Mouse (Mus musculus) neural tube, embryonic 11.5 days (tissue): Measurements from ENCODE around the gene Hnrnpab. TPM values are rescaled to one million over a fixed set of nuclear protein-coding genes. Genes with fewer than 3 reads are reported as not detected.

Experiments used
- ATAC-seq: fragments of 200-750 bp; cut with Nextera tagmentation; 2 replicates; pipeline ENCODE4 v1.8.0; 2017; ENCODE audit warnings: moderate number of reproducible peaks, mild to moderate bottlenecking, moderate TSS enrichment, moderate library complexity; ENCODE audit not compliant: insufficient read depth, low FRiP score, low TSS enrichment
- DNase-seq: peaks from one replicate; pipeline ENCODE4 v3.0.0-alpha.2; 2015; ENCODE audit warnings: low spot score
- H3K27ac ChIP-seq: fragments of 300-500 bp; sonication (generic); 2 replicates; pipeline ENCODE4 v1.5.1; 2014; ENCODE audit warnings: low read depth, mild to moderate bottlenecking, low read length
- H3K27me3 ChIP-seq: fragments of 300-500 bp; sonication (generic); 2 replicates; pipeline ENCODE4 v1.6.1; 2014; ENCODE audit warnings: mild to moderate bottlenecking, low read length, mixed read lengths; ENCODE audit not compliant: control insufficient read depth, insufficient read depth
- H3K36me3 ChIP-seq: fragments of 300-500 bp; sonication (generic); 2 replicates; pipeline ENCODE4 v1.6.1; 2014; ENCODE audit warnings: mild to moderate bottlenecking, low read length, moderate library complexity, mixed read lengths; ENCODE audit not compliant: control insufficient read depth, insufficient read depth
- H3K4me1 ChIP-seq: fragments of 300-500 bp; sonication (generic); 2 replicates; pipeline ENCODE4 v1.6.1; 2014; ENCODE audit warnings: low read length, mixed read lengths; ENCODE audit not compliant: control insufficient read depth, insufficient read depth
- H3K4me2 ChIP-seq: fragments of 300-500 bp; sonication (generic); 2 replicates; pipeline ENCODE4 v1.6.1; 2014; ENCODE audit warnings: low read depth, mild to moderate bottlenecking, moderate library complexity
- H3K4me3 ChIP-seq: fragments of 300-500 bp; sonication (generic); 2 replicates; pipeline ENCODE4 v1.5.1; 2014; ENCODE audit warnings: low read depth, low read length
- H3K9ac ChIP-seq: fragments of 300-500 bp; sonication (generic); 2 replicates; pipeline ENCODE4 v1.6.1; 2014; ENCODE audit warnings: mild to moderate bottlenecking, low read length
- H3K9me3 ChIP-seq: fragments of 300-500 bp; sonication (generic); 2 replicates; pipeline ENCODE4 v1.6.1; 2016; ENCODE audit warnings: low read length; ENCODE audit not compliant: control insufficient read depth
- WGBS: fragments of 180-500 bp; shearing (Covaris S2); extraction: QIAGEN DNeasy Blood & Tissue Kit; methylation state at CpG from one replicate; pipeline ENCODE4 v1.1.7; 2014; 5-methylcytosine and 5-hydroxymethylcytosine counted together
- polyA plus RNA-seq: library from polyadenylated mRNA; unstranded; fragments of >200 nt; fragmentation: Nextera tagmentation; extraction: Ambion mirVana; gene quantifications from 2 replicates; pipeline ENCODE4 v1.2.1, GENCODE M21; 2014

Gene Hnrnpab
- polyA plus RNA-seq, 1 experiment from 2014 or later, result 764 TPM

DNA sequence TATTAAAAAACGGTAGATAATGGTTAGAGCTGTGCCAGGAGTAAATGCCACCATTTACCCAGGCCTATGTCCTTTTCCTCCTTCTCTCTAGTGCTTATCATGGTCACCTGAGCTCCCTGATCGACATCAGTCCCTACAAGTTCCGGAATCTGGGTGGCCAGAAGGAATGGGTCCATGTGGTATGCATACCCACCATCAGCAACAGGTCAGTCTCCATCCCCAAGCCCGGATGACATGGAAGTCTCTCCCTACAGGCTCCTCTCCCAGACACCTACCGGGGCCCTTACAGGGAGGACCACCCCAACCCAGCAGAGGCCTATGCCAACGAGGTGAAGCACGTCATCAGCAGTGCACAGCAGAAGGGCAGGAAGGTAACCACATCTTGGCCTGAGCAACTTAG is 14.7 kb downstream of the Hnrnpab start:
- H3K4me1 ChIP-seq, result no peaks in the 10 kb centered on the region
- WGBS, result 91% methylated on average over 7 of the region's 7 CpGs
- H3K9me3 ChIP-seq, result no peaks in the 10 kb centered on the region
- H3K4me3 ChIP-seq, result no peak overlapping the region
- no peaks in the 10 kb centered on the region for H3K27me3 ChIP-seq
- H3K4me2 ChIP-seq, result no peak overlapping the region
- no peak overlapping the region for H3K9ac ChIP-seq
- no peak for DNase-seq
- no peak for ATAC-seq
- no peak overlapping the region for H3K27ac ChIP-seq
- peaks cover 52% of the 10 kb centered on the region for H3K36me3 ChIP-seq

DNA sequence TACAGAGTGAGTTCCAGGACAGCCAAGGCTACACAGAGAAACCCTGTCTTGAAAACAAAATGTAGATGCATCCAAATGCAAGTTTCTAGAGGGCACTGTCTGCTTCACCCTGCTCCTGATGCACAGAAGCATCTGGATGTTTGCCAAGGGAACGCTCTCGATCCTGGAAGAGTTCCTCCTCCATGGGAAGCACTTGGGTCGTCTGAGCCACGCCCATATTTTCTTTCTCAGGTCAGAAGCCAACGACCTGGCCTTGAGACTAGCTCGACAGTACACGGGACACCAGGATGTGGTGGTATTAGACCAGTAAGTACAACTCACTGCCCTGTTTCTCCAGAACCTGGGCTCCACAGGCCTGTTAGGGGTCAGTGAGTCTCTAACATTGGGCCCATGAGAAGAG is 15.5 kb downstream of the Hnrnpab start:
- no peaks in the 10 kb centered on the region for H3K9me3 ChIP-seq
- ATAC-seq, result no peak
- peaks cover 53% of the 10 kb centered on the region for H3K36me3 ChIP-seq
- no peaks in the 10 kb centered on the region for H3K27me3 ChIP-seq
- no peaks in the 10 kb centered on the region for H3K4me1 ChIP-seq
- no peak overlapping the region for H3K27ac ChIP-seq
- H3K4me3 ChIP-seq, result no peak overlapping the region
- 86% methylated on average over 7 of the region's 7 CpGs for WGBS
- H3K9ac ChIP-seq, result no peak overlapping the region
- no peak for DNase-seq
- no peak overlapping the region for H3K4me2 ChIP-seq

DNA sequence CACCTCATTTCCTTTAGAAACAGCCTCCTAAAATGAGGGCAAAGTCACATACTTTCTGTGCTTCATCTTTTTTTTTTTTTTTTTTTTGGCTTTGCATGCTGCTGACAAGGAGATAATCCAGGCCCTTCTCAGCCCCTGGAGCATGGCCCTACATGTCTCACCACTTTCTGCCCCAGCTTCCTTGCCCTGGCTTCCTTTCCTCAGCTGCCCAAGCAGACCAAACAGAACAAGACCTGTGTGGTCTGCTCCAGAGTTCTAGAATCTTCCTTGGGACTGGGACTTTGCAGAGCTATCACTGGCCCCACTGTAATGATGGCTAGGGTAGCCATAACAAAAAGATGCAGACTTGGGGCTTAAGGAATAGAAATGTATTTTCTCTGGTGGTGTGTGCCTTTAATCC is 16.6 kb downstream of the Hnrnpab start:
- DNase-seq, result no peak
- ATAC-seq, result no peak

DNA sequence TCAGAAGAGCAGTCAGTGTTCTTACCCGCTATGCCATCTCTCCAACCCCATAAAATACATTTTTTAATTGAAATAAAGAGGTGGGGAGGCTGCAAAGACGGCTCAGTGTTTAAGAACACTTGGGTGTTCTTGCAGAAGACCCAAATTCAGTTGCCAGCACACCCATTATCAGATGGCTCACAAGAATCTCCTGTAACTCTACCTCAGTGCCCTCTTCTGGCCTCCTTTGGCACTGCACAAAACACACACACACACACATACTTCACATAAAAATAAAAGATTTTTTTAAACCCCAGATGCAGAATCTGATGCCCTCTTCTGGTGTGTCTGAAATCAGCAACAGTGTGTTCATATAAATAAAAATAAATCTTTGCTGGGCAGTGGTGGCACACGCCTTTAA is 17.8 kb downstream of the Hnrnpab start:
- Histone ChIP-seq H3K9ac (no peak overlapping the region), H3K4me3 (no peak overlapping the region), H3K27me3 (no peaks in the 10 kb centered on the region), H3K27ac (no peak overlapping the region), H3K4me1 (peaks cover 7% of the 10 kb centered on the region), H3K9me3 (no peaks in the 10 kb centered on the region), H3K4me2 (no peak overlapping the region), H3K36me3 (peaks cover 45% of the 10 kb centered on the region)
- ATAC-seq (no peak), DNase-seq (no peak)
- 96% methylated on average over 3 of the region's 3 CpGs for WGBS

More for the DNA sequence above, 16.6 kb downstream of the Hnrnpab start:
- Histone ChIP-seq H3K4me2 (no peak overlapping the region), H3K4me3 (no peak overlapping the region), H3K9me3 (no peaks in the 10 kb centered on the region), H3K9ac (no peak overlapping the region), H3K36me3 (peaks cover 48% of the 10 kb centered on the region), H3K27ac (no peak overlapping the region), H3K4me1 (peaks cover 2% of the 10 kb centered on the region; the same call in 1 of the 2 replicates), H3K27me3 (no peaks in the 10 kb centered on the region)

DNA sequence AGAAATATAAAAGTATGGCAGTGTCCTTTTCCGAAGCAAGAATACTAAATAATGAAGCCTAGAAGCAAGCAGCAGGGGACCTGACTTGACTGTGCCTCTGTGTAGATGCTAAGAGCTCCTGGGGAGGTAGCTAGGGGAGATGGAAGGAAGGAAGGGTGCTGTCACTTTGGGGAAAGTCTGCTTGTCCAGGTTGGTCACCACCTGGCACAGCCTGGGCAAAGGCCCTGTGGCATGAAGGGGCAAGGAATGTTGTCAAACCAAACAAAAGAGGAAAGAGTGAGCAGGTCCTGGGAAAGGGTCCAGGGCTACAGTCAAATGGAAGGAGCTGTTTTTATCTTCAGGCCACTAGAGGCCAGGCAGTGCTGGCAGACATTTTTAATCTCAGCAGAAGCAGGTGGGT is 19.6 kb downstream of the Hnrnpab start:
- no peaks in the 10 kb centered on the region for H3K27me3 ChIP-seq
- H3K9ac ChIP-seq, result no peak overlapping the region
- DNase-seq (no peak), ATAC-seq (no peak)
- peaks cover 35% of the 10 kb centered on the region for H3K36me3 ChIP-seq
- 98% methylated on average over 1 of the region's 1 CpGs for WGBS
- no peak overlapping the region for H3K4me2 ChIP-seq
- H3K4me1 ChIP-seq, result peaks cover 8% of the 10 kb centered on the region
- H3K9me3 ChIP-seq, result no peaks in the 10 kb centered on the region
- no peak overlapping the region for H3K27ac ChIP-seq
- no peak overlapping the region for H3K4me3 ChIP-seq

DNA sequence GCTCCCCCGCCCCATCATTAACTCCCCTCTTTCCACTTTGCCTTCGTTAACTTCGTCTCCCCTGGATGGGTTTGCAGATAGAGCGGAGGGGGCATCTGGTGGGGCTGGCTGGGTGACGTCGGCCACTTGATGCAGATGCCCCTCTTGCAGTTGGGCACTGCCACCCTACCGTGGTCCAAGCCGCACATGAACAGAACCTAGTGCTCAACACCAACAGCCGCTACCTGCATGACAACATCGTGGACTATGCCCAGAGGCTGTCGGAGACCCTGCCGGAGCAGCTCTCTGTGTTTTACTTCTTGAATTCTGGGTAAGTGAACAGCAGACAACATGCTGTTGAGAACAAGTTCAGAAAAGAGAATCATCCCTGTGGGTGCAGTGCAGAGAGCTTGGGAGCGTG is 20.2 kb downstream of the Hnrnpab start:
- H3K4me3 ChIP-seq, result no peak overlapping the region
- H3K9ac ChIP-seq, result no peak overlapping the region
- H3K27ac ChIP-seq, result no peak overlapping the region
- 94% methylated on average over 13 of the region's 13 CpGs for WGBS
- DNase-seq, result no peak
- peaks cover 8% of the 10 kb centered on the region for H3K4me1 ChIP-seq
- H3K9me3 ChIP-seq, result no peaks in the 10 kb centered on the region
- no peaks in the 10 kb centered on the region for H3K27me3 ChIP-seq
- ATAC-seq, result no peak
- H3K36me3 ChIP-seq, result peaks cover 31% of the 10 kb centered on the region
- H3K4me2 ChIP-seq, result no peak overlapping the region

DNA sequence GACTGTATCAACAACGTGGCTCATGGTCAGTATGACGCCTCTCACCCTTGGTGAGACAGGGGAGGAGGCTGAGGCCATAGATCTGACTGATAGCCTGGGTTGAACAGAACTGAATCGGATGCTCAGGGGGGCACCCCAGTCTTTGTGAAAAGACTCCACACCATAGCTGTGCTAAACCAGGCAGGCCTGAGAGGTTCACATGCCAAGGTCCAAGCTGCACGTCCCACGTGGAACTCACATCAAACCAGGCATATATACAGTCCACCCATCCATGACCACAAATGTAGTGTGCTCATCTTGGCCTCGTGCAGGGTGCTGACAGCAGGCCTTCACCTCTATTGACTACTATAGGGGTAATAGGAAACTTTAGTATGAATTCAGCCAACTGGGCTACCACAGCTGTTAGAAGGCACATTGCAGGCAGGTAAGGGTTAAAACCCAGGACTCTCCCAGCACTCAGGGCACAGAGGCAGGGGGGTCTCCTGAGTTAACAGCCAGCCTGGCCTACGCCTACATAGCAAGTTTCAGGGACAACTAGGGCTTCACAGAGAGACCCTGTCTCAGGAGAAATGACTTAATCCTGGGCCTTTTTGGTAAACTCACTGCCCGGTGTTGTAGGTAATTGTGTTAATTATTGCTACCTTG is 20.9 kb downstream of the Hnrnpab start:
- peak; percentile 5; the same call in 1 of the 2 replicates for ATAC-seq
- no peak for DNase-seq
- Histone ChIP-seq H3K4me2 (peak overlapping the region; percentile 88), H3K4me3 (no peak overlapping the region), H3K9ac (peak overlapping the region; percentile 11; the same call in 1 of the 2 replicates), H3K36me3 (peaks cover 27% of the 10 kb centered on the region), H3K9me3 (no peaks in the 10 kb centered on the region), H3K27me3 (no peaks in the 10 kb centered on the region), H3K27ac (no peak overlapping the region), H3K4me1 (peaks cover 8% of the 10 kb centered on the region)
- 71% methylated on average over 8 of the region's 8 CpGs for WGBS

DNA sequence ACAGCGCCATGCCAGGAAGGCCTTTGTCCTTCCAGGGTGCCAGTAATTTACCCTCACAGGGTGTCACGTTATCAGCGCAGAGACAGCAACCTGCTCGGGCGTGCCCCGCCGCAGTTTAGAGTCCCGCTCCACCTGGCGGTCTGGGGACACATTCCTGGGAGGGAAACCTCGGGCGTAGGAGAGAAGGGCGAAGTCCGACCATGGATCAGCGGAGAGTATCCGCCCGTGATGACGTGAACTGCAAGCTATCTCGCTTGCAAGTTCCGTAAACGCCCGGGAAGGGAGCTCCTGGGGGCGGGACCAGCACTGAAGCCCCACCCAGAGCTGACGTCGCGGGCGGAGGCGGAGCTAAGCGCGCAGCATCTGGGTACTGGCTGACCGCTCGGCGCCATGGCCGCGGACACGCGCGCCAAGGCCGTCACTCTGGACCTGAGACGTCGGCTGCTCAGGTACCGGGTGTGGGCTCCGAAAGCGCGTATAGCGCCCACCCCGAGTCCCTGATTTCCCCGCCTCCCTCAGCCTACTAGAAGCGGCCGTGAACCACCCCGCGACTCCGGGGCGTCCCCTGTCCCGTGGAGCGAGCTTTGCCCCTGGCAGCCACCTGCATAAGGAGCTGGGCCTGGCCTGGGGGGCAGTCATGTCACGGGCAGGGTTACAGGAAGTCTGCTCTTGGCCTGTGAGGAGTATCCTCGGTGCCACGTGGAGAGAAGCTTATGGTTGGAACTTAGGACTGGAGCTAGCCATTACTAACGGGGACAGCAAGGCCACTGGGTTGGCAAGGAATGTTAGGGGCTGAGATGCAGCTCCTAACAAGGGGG is 22.0 kb downstream of the Hnrnpab start, which contains the start of gene Phykpl:
Phykpl (plus strand) TSS at position 327 of the 818 bp plus-strand sequence.
- ATAC-seq, result peak; percentile 87
- no peaks in the 10 kb centered on the region for H3K27me3 ChIP-seq
- H3K4me1 ChIP-seq, result peaks cover 8% of the 10 kb centered on the region
- H3K9ac ChIP-seq, result peak within 1 kb of the TSS; percentile 83
- peak; percentile 98 for DNase-seq
- under 1% methylated on average over 59 of the region's 59 CpGs for WGBS
- H3K4me3 ChIP-seq, result peak within 1 kb of the TSS; percentile 65
- peaks cover 19% of the 10 kb centered on the region for H3K36me3 ChIP-seq
- peak within 1 kb of the TSS; percentile 89 for H3K27ac ChIP-seq
- H3K9me3 ChIP-seq, result no peaks in the 10 kb centered on the region
- peak within 1 kb of the TSS; percentile 88 for H3K4me2 ChIP-seq

DNA sequence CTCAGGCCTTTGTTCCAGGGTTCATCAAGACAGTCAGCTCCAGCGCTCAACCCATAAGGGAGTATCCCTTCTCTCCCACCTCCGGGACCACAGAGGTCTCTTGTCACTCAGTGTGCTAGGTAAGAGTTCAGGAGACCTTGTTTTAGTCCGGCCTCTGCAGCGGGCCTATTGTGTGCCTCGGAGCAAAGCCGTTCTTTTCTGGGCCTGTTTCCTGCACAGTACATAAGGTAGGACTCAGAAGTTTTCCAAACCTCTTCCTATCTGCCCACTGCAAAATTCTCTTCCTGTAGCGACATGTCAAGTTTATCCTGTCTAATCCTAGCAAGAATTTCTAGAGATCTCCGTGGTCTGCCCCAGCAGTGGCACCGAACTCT is 22.6 kb downstream of the Hnrnpab start:
- peak; percentile 33 for DNase-seq
- 18% methylated on average over 9 of the region's 9 CpGs for WGBS
- peak; percentile 45 for ATAC-seq
- Histone ChIP-seq H3K4me3 (peak overlapping the region; percentile 65), H3K27ac (peak overlapping the region; percentile 89), H3K9me3 (no peaks in the 10 kb centered on the region), H3K27me3 (no peaks in the 10 kb centered on the region), H3K4me1 (peaks cover 8% of the 10 kb centered on the region), H3K4me2 (peak overlapping the region; percentile 88), H3K36me3 (peaks cover 14% of the 10 kb centered on the region), H3K9ac (peak overlapping the region; percentile 83)
